Mouse (Mus musculus): ENCODE measurements around the gene Zfp362.

- TF ChIP-seq CTCF (IDR thresholded peaks at IDR 0.05; ENCODE audit: low read depth, low read length) (no peak), POLR2A (IDR thresholded peaks at IDR 0.05; ENCODE audit: borderline replicate concordance, low read depth, low read length) (no peak)
Measured at GRCm38 (mm10) chr4:128729709-128730037, 76.2 kb downstream of the Zfp362 start.

Data from bone marrow macrophage, adult 2 months (primary cell).